Mouse (Mus musculus) heart, adult 11 months (tissue): Measurements from ENCODE around the gene Mtmr12.
A peak's percentile ranks its signal among the peaks of the same experiment; 100 is the strongest.

Source experiments
- DNase-seq: peaks from one replicate; pipeline ENCODE4 v3.0.0; 2022

The Mtmr12 gene

GRCm38 (mm10) chr15:12236961-12237360 lies 32.1 kb downstream of the Mtmr12 start:
- no peak for DNase-seq

- DNase-seq, result peak; percentile 65
Observed at GRCm38 (mm10) chr15:12237539-12237938, 32.7 kb downstream of the Mtmr12 start.

- DNase-seq, result peak; percentile 80
Observed at GRCm38 (mm10) chr15:12238337-12238736, 33.5 kb downstream of the Mtmr12 start.

GRCm38 (mm10) chr15:12240705-12241328 lies 36.0 kb downstream of the Mtmr12 start:
- DNase-seq, result no peak

GRCm38 (mm10) chr15:12243792-12244191 lies 39.0 kb downstream of the Mtmr12 start:
- DNase-seq, result peak; percentile 98

- peak; percentile 90 for DNase-seq
Observed at GRCm38 (mm10) chr15:12245580-12246359, 40.9 kb downstream of the Mtmr12 start.

GRCm38 (mm10) chr15:12246360-12247158 lies 41.7 kb downstream of the Mtmr12 start:
- peak; percentile 92 for DNase-seq

- no peak for DNase-seq
Observed at GRCm38 (mm10) chr15:12247159-12247603, 42.4 kb downstream of the Mtmr12 start.

GRCm38 (mm10) chr15:12248279-12248678 lies 43.5 kb downstream of the Mtmr12 start:
- peak; percentile 81 for DNase-seq

- DNase-seq, result no peak
Observed at GRCm38 (mm10) chr15:12250350-12250749, 45.5 kb downstream of the Mtmr12 start.

GRCm38 (mm10) chr15:12251416-12252140 lies 46.8 kb downstream of the Mtmr12 start:
- no peak for DNase-seq

- DNase-seq, result no peak
Observed at GRCm38 (mm10) chr15:12252141-12252489, 47.3 kb downstream of the Mtmr12 start.

- no peak for DNase-seq
Observed at GRCm38 (mm10) chr15:12257730-12258494, 53.1 kb downstream of the Mtmr12 start.

- no peak for DNase-seq
Observed at GRCm38 (mm10) chr15:12263056-12263455, 58.2 kb downstream of the Mtmr12 start.

GRCm38 (mm10) chr15:12266460-12266859 lies 61.6 kb downstream of the Mtmr12 start:
- DNase-seq, result no peak

GRCm38 (mm10) chr15:12268021-12268420 lies 63.2 kb downstream of the Mtmr12 start:
- DNase-seq, result no peak

GRCm38 (mm10) chr15:12271340-12271739 lies 66.5 kb downstream of the Mtmr12 start:
- no peak for DNase-seq

- DNase-seq, result no peak
Observed at GRCm38 (mm10) chr15:12273325-12274052, 68.7 kb downstream of the Mtmr12 start.

- DNase-seq, result no peak
Observed at GRCm38 (mm10) chr15:12274053-12274769, 69.4 kb downstream of the Mtmr12 start.

GRCm38 (mm10) chr15:12275091-12275623 lies 70.3 kb downstream of the Mtmr12 start:
- DNase-seq, result no peak
